Mouse (Mus musculus): ENCODE results near the gene Krtap16-3.

Krtap16-3 gene

GRCm38 (mm10) chr16:88962773-88963172 lies at the start of gene Krtap16-3:
Gene Krtap16-3 (minus strand): TSS chr16:88962873.
- no peak for DNase-seq (ENCODE audit: low read depth, low spot score)

- peak; percentile 26 for DNase-seq (ENCODE audit: low read depth, low spot score)
Observed at GRCm38 (mm10) chr16:89010659-89011058, 48.0 kb upstream of the Krtap16-3 start, which contains the start of gene Krtap22-2. Gene Krtap22-2 (minus strand): TSS chr16:89010759.

GRCm38 (mm10) chr16:88941106-88941505 lies 21.6 kb downstream of the Krtap16-3 start:
- no peak for DNase-seq (ENCODE audit: low read depth, low spot score)

GRCm38 (mm10) chr16:88938252-88938651 lies 24.4 kb downstream of the Krtap16-3 start:
- peak; percentile 66 for DNase-seq (ENCODE audit: low read depth, low spot score)

GRCm38 (mm10) chr16:88932165-88932564 lies 30.5 kb downstream of the Krtap16-3 start, which contains the start of gene Krtap19-9b:
Gene Krtap19-9b (minus strand): TSS chr16:88932265.
- DNase-seq (ENCODE audit: low read depth, low spot score): no peak

Measured in R1 (cell line).